Mouse (Mus musculus) forebrain, embryonic 10.5 days (tissue): ENCODE measurements at regions not wholly inside any gene's neighbourhood (a gene's known extent, or its start where the extent isn't known, plus 50 kb on each side); places are given as distances from the start of the nearest gene placed in this dataset.

Experiments
- DNase-seq: peaks from one replicate; pipeline ENCODE4 v3.0.0-alpha.2; 2017; ENCODE audit warnings: low spot score; ENCODE audit errors: extremely low spot score
- H3K27ac ChIP-seq: fragments of 300-500 bp; sonication (generic); 2 replicates; pipeline ENCODE4 v1.5.1; 2016; ENCODE audit warnings: mild to moderate bottlenecking
- H3K27me3 ChIP-seq: fragments of 300-500 bp; sonication (generic); 2 replicates; pipeline ENCODE4 v1.6.1; 2016; ENCODE audit warnings: mild to moderate bottlenecking; ENCODE audit not compliant: poor library complexity, severe bottlenecking
- H3K36me3 ChIP-seq: fragments of 300-500 bp; sonication (generic); replicated peaks from 2 replicates; pipeline ENCODE4 v1.6.1; 2016; ENCODE audit warnings: mild to moderate bottlenecking, moderate library complexity
- H3K4me1 ChIP-seq: fragments of 300-500 bp; sonication (generic); 2 replicates; pipeline ENCODE4 v1.6.1; 2016
- H3K4me3 ChIP-seq: fragments of 300-500 bp; sonication (generic); 2 replicates; pipeline ENCODE4 v1.5.1; 2016; ENCODE audit warnings: mild to moderate bottlenecking, moderate library complexity
- H3K9me3 ChIP-seq: fragments of 300-500 bp; sonication (generic); 2 replicates; pipeline ENCODE4 v1.6.1; 2016; ENCODE audit warnings: mild to moderate bottlenecking, moderate library complexity
- WGBS: fragments of 180-500 bp; shearing (Covaris S2); methylation state at CpG from one replicate; pipeline ENCODE4 v1.1.7; 2016; 5-methylcytosine and 5-hydroxymethylcytosine counted together

DNA sequence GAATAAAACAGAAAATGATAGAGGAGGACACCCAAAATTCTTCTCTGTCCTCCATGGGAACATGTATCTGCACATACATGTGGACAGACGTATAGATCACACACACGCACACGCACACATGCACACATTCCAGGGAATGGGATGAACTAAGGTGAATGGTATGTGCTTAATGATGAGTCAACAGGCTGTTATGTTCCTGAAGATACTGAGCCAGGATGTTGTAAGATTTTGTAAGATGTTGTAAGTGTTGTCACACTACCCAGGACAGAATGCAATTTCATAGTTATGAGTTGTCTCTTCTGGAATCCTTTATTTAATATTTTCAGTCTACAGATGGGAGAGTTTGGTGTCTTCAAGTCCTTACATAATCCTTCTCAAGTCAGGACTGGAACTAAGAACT, 447.5 kb downstream of the Gsdmc2 start:
- H3K27ac ChIP-seq = no peak overlapping the region
- DNase-seq = no peak
- no peaks in the 10 kb centered on the region for H3K27me3 ChIP-seq
- H3K4me1 ChIP-seq = peaks cover 7% of the 10 kb centered on the region
- 94% methylated on average over 3 of the region's 3 CpGs for WGBS
- H3K4me3 ChIP-seq = no peak overlapping the region
- no peaks in the 10 kb centered on the region for H3K36me3 ChIP-seq
- no peaks in the 10 kb centered on the region for H3K9me3 ChIP-seq

DNA sequence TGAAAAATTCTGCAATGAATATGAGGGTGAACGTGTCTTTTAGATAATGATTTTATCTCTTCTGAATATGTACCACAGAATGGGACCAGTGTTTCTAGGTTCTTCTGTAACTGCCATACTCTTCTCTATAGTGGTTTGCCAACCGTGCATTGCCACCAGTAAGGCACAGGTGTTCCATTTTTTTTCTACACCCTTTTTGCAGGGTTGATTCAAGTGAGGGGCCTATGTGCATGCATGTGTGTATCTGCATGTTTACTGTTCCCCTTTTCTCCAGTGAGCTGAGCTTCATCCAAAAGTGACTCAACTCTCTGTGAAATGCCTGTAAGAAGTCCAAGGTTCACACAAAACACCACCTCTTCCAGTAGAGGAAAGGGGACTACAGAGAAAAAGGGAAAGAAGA, 467.7 kb downstream of the Gsdmc2 start:
- Histone ChIP-seq H3K36me3 (no peaks in the 10 kb centered on the region), H3K4me1 (no peaks in the 10 kb centered on the region), H3K27ac (no peak overlapping the region), H3K9me3 (no peaks in the 10 kb centered on the region), H3K27me3 (no peaks in the 10 kb centered on the region), H3K4me3 (no peak overlapping the region)
- 80% methylated on average over 2 of the region's 2 CpGs for WGBS
- DNase-seq = no peak

DNA sequence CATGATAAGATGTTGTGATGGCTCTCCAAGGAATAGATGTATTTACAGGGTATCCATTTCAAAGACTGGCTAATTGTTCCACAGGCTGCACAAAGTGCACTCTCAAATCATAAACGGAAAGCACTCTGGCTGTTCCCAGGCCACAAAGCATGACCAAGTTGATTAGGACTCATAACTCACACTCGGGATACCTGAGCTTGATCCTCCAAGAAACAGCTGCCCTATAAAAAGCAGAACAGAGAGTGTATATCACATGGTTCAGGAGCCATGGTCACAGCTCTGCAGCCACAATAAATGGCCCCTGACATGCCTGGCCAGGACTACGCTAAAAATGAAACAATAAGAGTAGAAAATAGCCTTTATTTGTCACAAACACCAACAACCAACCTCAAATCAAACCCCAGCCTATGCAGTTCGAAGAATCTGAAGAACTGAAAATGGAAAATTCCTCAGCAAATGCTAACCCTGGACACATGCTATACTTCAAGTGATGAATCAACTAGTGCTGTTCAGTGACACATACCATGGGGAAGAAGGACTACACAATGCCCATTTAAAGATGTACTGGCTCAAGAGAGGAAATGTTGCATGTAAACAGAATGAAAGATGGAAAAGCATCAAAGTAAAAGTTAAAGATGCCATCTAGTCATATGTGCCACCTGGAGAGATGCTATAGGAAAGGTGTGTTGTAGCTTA, 473.5 kb downstream of the Gsdmc2 start:
- 85% methylated on average over 4 of the region's 4 CpGs for WGBS
- H3K9me3 ChIP-seq = no peaks in the 10 kb centered on the region

DNA sequence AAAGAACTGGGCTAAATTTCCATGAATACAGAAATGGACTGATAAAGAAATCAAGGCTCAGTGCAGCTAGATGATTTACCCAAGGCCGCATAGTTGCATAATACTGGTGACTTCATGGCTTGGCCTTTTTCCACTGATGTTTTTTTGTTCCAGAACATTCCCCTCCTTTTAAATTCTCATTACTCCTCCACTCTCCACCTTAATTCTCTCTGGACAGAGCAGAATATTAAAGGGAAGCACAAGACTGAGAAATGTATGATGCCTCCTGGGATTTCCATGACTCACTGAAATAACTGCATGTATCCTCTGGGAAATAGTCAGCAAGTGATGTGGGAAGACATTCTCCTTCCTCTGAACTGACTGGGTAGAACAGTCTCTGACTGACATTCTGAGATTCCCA, 480.5 kb downstream of the Gsdmc2 start:
- WGBS = 97% methylated on average over 1 of the region's 1 CpGs
- Histone ChIP-seq H3K4me1 (no peaks in the 10 kb centered on the region), H3K27ac (no peak overlapping the region), H3K27me3 (no peaks in the 10 kb centered on the region), H3K4me3 (no peak overlapping the region), H3K9me3 (no peaks in the 10 kb centered on the region), H3K36me3 (no peaks in the 10 kb centered on the region)
- no peak for DNase-seq

More for the DNA sequence above, 473.5 kb downstream of the Gsdmc2 start:
- no peaks in the 10 kb centered on the region for H3K4me1 ChIP-seq
- no peaks in the 10 kb centered on the region for H3K36me3 ChIP-seq
- no peak for DNase-seq
- H3K27me3 ChIP-seq = no peaks in the 10 kb centered on the region
- no peak overlapping the region for H3K4me3 ChIP-seq
- H3K27ac ChIP-seq = no peak overlapping the region

DNA sequence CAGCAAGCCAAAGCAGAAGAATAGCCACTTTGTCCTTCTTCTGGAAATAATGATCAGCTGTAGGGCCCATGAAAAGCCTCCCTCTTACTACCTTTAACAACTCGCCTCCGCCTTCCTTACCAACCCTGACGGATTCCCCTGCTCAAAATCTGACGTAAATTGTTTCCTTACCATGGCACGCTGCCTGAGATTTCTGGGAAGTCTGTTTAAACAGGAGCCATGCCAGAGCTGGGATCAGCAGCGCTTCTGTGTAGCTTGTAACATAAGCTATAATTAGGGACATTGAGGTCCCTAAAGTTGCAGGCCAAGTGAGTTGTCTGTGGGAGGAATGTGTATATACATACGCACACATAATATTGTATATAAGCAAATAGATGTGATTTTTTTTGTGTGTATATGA, 484.6 kb downstream of the Gsdmc2 start:
- no peaks in the 10 kb centered on the region for H3K9me3 ChIP-seq
- H3K27ac ChIP-seq = no peak overlapping the region
- H3K4me1 ChIP-seq = no peaks in the 10 kb centered on the region
- H3K27me3 ChIP-seq = no peaks in the 10 kb centered on the region
- 83% methylated on average over 7 of the region's 7 CpGs for WGBS
- H3K4me3 ChIP-seq = no peak overlapping the region
- DNase-seq = no peak
- no peaks in the 10 kb centered on the region for H3K36me3 ChIP-seq

DNA sequence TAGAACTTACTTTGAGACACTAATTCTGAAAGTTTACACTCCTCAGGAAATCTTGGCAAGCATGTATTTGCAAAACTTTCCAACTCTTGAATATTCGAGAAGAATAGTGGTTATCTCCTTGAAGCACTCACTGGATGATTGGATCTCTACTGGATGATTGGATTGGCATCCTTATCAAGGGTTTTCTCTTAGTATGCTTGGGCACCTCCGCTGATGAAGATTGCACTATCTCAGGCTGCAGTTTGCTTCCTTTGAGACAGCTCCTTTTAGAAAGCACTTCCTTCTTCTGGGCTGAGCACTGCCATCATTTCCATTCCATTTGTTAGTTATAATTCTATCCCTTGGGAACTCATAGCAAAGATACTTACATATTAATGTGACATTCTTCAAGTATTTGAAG, 503.2 kb downstream of the Gsdmc2 start:
- no peak for DNase-seq
- H3K36me3 ChIP-seq = no peaks in the 10 kb centered on the region
- 86% methylated on average over 2 of the region's 2 CpGs for WGBS
- H3K27me3 ChIP-seq = no peaks in the 10 kb centered on the region
- H3K4me3 ChIP-seq = no peak overlapping the region
- no peak overlapping the region for H3K27ac ChIP-seq
- peaks cover 5% of the 10 kb centered on the region; the same call in 1 of the 2 replicates for H3K4me1 ChIP-seq
- H3K9me3 ChIP-seq = no peaks in the 10 kb centered on the region

DNA sequence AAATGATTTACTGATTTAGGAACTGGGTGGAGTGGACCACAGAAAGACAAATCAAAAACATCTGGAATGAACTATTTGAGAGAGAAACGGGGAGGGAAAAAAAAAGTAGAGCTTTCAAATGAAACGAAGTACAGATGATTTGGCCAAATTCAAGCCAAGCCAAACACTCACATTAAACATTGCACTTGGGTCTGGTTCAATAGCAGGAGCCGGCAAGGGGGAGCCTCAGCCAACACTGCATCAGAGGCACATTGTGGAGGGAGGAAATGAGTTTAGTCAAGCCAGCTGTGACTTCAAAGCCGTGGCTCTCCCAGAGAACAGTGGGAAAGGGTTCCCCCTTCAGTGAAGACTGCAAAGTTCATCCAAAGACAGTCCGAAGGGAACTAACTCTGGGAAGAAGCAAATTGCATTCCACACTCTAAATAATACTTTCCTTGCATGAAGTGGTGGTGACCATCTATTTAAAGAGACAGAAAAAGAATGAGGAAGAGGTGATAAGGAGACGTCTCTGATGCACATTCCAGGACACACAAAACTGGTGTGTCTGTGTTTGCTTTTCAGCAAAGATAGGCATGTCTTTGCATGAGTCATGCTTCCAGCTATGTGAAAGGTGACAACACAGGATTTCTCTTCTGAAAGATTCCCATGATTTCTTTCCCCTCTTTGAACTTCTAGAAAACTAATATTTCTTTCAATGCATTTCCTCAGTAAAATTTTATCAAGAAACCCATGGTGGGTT, 504.5 kb downstream of the Gsdmc2 start:
- peak; percentile 17 for DNase-seq
- Histone ChIP-seq H3K27me3 (no peaks in the 10 kb centered on the region), H3K9me3 (no peaks in the 10 kb centered on the region), H3K27ac (no peak overlapping the region), H3K4me3 (no peak overlapping the region), H3K36me3 (no peaks in the 10 kb centered on the region), H3K4me1 (peaks cover 5% of the 10 kb centered on the region; the same call in 1 of the 2 replicates)
- 49% methylated on average over 6 of the region's 6 CpGs for WGBS

DNA sequence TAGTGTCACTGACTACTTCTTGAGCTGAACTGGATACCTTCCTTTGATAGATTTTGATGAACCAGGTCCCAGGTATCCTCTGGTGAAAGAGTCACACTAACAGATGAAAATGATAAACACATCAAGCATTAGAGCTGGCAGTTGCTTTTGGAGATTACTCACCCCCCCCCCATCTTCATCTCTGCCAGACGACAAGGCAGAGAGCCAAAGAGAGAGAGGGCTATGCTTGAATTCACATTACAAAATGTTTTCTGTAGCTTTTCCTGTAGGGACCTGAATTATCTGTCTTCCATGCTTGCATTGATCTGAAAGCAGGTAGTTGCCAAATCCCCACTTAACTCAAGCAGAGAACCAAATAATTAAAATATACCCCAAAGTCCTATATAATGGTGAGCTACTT, 525.3 kb downstream of the Gsdmc2 start:
- no peak overlapping the region for H3K27ac ChIP-seq
- WGBS = 90% methylated on average over 1 of the region's 1 CpGs
- no peaks in the 10 kb centered on the region for H3K36me3 ChIP-seq
- H3K27me3 ChIP-seq = no peaks in the 10 kb centered on the region
- DNase-seq = no peak
- H3K4me1 ChIP-seq = no peaks in the 10 kb centered on the region
- H3K4me3 ChIP-seq = no peak overlapping the region
- no peaks in the 10 kb centered on the region for H3K9me3 ChIP-seq

DNA sequence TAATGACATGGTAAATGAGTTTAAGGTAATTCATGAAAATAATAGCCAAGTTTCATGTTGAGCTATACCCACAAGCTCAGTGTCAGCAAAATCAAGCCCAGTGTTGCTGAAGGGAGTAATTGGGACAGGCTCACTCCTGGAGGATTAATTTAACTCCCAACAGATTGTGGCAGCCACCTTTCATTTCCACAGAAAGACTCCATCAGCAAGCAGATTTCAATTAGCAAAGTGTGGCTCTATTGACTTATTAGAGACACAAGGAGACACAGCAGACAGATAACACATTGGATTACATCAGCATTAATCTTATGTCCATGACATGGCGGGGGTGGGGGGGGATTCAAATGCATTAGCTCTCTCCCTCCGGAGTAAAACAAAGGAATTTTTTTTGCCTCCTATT, 534.6 kb downstream of the Gsdmc2 start:
- Histone ChIP-seq H3K27ac (no peak overlapping the region), H3K4me3 (no peak overlapping the region), H3K36me3 (no peaks in the 10 kb centered on the region), H3K4me1 (no peaks in the 10 kb centered on the region), H3K9me3 (no peaks in the 10 kb centered on the region), H3K27me3 (no peaks in the 10 kb centered on the region)
- DNase-seq = no peak
- 65% methylated on average over 2 of the region's 2 CpGs for WGBS

DNA sequence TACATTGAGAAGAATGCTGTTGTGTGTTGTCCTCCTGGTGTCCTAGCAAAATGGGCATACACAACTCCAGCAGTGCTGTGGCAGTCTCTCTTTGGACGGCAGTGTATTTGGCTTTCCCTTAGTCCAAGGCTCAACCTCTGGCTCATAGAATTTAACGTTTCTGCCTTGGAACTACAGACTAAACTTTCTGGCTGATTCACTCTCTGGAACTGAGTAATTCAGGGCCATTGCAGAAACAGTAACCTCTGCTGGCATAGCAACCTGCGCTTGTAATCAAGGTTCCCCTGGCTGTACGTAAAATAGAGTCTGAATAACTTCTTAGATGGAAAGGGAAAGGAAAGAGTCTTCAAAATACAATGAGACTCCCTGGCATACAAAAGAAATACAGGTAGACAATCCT, 545.7 kb downstream of the Gsdmc2 start:
- Histone ChIP-seq H3K36me3 (no peaks in the 10 kb centered on the region), H3K27me3 (no peaks in the 10 kb centered on the region), H3K9me3 (no peaks in the 10 kb centered on the region), H3K27ac (no peak overlapping the region), H3K4me3 (no peak overlapping the region), H3K4me1 (no peaks in the 10 kb centered on the region)
- 84% methylated on average over 4 of the region's 4 CpGs for WGBS
- no peak for DNase-seq

DNA sequence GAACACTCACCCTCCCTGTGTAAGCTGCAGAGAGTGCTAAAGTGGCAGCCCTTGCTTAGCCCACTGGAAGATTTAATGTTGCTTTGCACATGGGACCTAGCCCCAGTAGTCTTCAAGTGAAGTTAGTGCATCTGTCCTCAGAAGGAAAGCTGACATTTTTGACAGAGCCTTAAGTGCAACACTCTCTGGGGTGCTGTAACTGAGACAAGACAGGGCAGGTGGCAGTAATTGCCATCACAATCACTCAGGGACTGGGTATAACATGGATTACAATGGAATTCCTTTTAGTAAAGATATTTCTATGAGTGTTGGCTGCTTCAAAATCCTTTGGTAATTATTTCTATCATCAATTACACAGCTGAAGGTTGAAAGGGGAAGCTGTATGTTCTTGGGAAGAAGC, 556.4 kb downstream of the Gsdmc2 start:
- Histone ChIP-seq H3K4me3 (no peak overlapping the region), H3K36me3 (no peaks in the 10 kb centered on the region), H3K27ac (no peak overlapping the region), H3K4me1 (no peaks in the 10 kb centered on the region), H3K9me3 (no peaks in the 10 kb centered on the region), H3K27me3 (no peaks in the 10 kb centered on the region)
- no peak for DNase-seq

DNA sequence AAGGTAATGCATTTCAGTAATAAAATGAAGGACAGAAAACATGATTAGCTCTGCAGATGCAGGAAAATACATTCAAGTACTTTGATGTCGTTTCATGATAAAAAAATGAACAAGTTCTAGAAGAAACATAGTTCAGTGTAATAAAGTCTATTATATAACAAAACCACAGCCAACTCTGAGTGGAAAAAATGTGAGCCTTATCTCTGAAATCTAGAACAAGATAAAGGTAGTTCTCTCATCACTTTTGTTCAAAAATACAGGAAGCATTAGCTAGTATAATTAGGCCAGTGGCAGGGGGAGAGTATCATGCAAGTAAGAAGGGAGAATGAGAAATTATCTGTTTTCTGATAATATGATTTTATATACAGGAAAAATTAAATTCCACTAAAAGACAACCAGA, 559.0 kb downstream of the Gsdmc2 start:
- H3K27ac ChIP-seq = no peak overlapping the region
- no peaks in the 10 kb centered on the region for H3K9me3 ChIP-seq
- H3K36me3 ChIP-seq = no peaks in the 10 kb centered on the region
- no peak for DNase-seq
- WGBS = 84% methylated on average over 1 of the region's 1 CpGs
- H3K4me3 ChIP-seq = no peak overlapping the region
- no peaks in the 10 kb centered on the region for H3K27me3 ChIP-seq
- H3K4me1 ChIP-seq = no peaks in the 10 kb centered on the region

DNA sequence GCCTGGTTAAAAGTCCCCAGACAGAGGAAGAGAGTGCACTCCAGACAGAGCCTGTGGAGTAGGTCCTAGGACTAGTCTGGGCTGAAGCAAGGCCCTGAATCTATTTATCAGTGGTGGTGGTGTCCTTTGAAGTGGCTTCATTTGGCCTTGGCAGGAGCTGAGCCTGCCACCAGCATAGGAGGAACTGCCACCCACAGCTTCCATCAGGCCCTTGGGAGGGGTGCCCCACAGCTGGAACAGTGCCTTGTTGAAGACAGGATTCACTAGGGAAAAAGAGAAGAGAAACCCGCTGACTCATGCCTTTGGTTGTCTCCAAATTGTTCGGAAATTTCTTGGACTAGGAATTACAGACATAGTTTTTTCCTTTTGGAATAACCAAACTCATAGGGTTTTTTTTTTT, 574.6 kb downstream of the Gsdmc2 start:
- no peak overlapping the region for H3K27ac ChIP-seq
- no peaks in the 10 kb centered on the region for H3K9me3 ChIP-seq
- no peaks in the 10 kb centered on the region for H3K27me3 ChIP-seq
- H3K36me3 ChIP-seq = no peaks in the 10 kb centered on the region
- 85% methylated on average over 2 of the region's 2 CpGs for WGBS
- DNase-seq = no peak
- H3K4me3 ChIP-seq = no peak overlapping the region
- no peaks in the 10 kb centered on the region for H3K4me1 ChIP-seq
